Mouse (Mus musculus) left cerebral cortex, adult 8-10 months (tissue): ENCODE measurements around the gene Olfr196. TPM values are rescaled to one million over a fixed set of nuclear protein-coding genes. Genes with fewer than 3 reads are reported as not detected.
"Not testable (repeated sequence)": the region's sequence is repeated elsewhere in the genome, so short reads cannot be mapped to it uniquely, and the experiment has no call there.

Experiments
- DNase-seq, 2 experiments: peaks; one replicate each; pipeline ENCODE4 v3.0.0; 2022; ENCODE audit warnings: low spot score in 2 of 2
- total RNA-seq, 4 experiments: library from RNA; stranded (reverse); gene quantifications; 2 replicates each; pipeline ENCODE4 v1.2.4; 2022

The Olfr196 gene
- total RNA-seq: not detected

DNA sequence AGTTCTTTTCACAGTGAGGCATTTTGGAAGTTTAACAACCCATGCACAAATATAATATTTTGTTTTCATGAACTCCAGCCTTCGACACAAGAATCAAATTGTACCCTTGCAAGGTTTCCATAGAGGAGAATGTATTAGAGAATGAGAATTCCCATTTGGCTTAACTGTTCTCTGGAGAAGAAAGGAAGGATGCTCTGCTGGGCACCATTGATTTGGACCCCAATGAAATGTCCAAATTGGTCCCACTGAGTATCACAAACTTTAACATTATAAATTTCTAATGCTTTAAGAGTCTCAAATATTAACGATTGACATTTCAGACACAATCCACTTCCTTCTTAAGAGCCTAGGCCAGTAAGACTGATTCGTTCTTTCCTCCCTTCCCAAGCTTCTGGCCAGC is at the start of gene Olfr196:
Gene Olfr196 (minus strand): TSS at position 101 of the 400 bp plus-strand sequence.
- DNase-seq: no peak

DNA sequence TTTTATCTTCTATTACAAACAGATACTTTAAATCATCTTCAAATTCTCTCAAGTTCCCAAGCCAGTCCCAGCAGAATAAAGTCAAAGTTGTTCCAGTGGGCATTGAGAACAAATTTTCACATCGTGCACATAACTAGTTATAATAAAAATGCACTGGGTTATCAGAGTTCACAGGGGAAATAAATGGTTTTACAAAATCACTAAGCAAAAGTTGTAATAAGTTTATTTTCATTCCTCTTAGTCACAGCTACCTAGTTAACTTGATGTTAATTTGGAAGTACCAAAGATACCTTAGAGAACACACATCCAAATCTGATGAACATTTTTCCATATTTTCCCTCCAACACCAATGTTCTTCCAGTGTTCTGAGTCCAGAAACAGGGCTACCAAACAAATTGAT is 49.4 kb upstream of the Olfr196 start, which contains the start of gene Olfr199:
Gene Olfr199 (minus strand): TSS at position 101 of the 400 bp plus-strand sequence.
- not testable (repeated sequence) for DNase-seq

DNA sequence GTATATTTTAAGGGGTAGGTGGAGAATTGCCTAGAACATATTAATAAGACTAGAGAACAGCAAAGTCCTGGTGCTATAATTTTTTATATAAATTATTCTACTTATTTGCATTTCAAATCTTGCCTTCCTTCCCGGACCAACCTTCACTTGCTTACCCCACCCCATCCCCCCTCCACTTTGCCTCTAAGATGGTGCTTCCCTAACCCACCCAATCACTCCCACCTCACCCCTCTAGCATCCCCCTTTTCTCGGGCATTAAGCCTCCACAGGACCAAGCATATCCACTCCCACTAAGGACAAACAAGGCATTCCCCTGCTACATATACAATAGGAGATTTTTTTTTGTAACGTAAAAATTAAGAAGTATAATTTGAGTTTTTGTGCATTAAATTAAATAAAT is 47.6 kb upstream of the Olfr196 start:
- not testable (repeated sequence) for DNase-seq

DNA sequence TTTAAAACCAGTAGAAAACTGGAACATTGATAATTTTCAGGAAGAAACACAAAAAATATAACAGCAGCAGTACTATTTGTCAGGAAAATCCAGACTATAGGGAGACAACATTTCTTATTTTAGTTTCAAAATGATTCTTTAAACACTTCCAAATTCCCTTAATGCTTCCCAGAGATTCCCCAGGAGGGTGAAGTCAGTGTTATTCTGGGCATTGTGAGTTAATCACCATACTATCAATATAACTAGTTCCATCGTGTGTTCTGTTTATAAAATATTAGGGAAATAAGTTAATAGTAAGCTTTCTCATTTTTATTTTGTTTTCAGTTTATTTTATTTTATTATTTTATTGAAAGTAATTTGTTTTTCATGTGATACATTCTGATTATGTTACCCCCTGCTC is 33.2 kb upstream of the Olfr196 start, which contains the start of gene Olfr198:
Gene Olfr198 (minus strand): TSS at position 101 of the 400 bp plus-strand sequence.
- not testable (repeated sequence) for DNase-seq

DNA sequence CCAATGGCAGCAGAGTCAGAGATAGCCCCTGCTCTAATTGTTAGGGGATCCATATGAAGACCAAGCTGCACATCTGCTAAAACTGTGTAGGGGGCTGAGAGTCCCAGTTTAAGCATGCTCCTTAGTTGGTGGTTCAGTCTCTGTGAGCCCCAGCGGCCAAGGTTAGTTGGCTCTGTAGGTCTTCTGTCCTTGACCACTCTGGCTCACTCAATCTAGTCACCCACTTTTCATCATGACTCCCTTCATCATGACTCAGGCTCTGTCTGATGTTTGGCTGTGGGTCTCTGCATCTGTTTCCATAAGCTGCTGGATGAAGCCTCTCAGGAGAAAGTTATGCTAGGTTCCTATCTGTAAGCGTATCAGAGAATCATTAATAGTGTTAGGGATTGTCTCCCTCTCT is 18.3 kb downstream of the Olfr196 start:
- no peak for DNase-seq

DNA sequence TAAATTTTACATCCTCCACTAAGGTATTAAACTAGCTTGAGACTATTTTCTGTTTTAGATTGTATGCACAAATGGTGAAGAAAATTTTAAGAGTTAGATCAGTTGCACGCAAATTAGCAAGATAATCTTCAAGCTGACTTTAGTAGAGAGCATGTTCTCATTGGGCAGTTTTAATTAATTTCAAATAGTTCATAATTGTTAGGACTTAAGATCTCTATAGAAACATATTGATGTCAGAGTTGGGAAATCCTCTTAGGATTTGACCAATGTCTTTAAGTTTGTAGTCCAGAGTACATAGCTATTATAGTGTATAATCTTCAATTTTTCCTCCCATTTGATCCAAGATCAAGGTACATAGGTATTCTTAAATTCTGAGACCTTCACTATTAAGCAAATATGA is 23.5 kb downstream of the Olfr196 start, which contains the start of gene Olfr195:
Gene Olfr195 (plus strand): TSS at position 301 of the 400 bp plus-strand sequence.
- DNase-seq: no peak

DNA sequence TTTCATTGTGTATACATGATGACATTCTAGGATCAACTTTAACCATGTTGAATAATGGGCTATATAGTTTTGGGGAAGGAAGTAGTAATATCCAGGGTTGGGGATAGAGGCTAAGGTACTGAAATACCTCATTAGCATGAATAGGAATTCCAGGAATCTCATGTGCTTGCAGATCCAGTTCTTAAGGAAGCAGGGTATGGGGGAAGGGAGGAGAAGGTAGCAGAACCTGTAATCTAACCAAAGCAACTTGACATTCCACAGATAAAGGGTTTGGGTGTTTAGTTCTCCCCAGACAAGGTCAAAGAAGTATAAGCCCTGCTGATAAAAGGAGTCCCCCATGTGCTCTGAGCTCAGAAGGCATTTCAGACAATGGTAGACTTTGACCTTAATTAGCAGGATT is 29.1 kb downstream of the Olfr196 start:
- no peak for DNase-seq

DNA sequence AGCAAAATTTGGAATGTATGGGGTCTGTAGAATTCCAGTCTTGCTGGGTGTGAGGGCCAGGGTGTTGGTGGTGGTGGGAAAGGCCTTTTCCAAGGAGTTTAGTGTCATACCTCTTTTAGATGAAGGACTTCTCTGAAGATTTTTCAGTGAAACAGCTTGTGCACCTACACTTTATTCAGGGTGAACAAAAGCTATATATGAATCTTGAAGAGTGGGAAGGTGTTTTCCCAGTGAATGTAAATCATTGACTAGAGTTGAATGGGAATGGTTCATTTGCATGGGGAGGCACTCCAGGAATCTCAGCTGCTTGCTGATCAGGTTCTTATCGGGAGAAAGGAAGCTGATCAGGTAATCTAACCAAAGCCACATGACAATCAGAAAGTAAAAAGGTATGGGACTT is 39.5 kb downstream of the Olfr196 start:
- no peak for DNase-seq

DNA sequence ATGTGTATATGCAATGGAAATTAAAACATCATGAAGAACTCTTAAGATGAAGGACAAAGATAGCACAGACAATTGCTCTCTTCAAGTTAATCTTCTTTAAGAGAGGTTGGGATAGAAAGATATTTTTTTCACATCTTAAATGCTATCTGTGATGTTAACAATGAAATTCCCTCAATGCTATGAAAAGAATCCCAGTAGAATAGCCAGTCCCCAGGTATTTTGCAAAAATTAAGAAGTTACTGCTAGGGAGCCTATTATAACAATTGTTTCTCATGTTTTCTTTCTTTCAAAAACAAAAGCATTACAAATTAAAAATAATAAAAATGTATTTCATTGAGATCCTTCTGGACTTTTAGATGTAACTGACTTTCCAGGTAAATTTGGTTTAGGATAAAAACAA is 49.3 kb downstream of the Olfr196 start, which contains the start of gene Olfr194:
Gene Olfr194 (minus strand): TSS at position 101 of the 400 bp plus-strand sequence.
- no peak for DNase-seq

Other genes with a start within 250 kb of the Olfr196 start
- not detected for gene Olfr181, start 241.7 kb downstream of the Olfr196 start, total RNA-seq
- not detected for gene Olfr180, start 241.1 kb downstream of the Olfr196 start, total RNA-seq
- gene Olfr183, start 175.1 kb downstream of the Olfr196 start, total RNA-seq: not detected
- not detected for gene Olfr186, start 140.2 kb downstream of the Olfr196 start, total RNA-seq
- not detected for gene Olfr187, start 130.7 kb downstream of the Olfr196 start, total RNA-seq
- not detected for gene Olfr190, start 92.4 kb downstream of the Olfr196 start, total RNA-seq
- gene Olfr191, start 80.6 kb downstream of the Olfr196 start, total RNA-seq: not detected
- gene Olfr193, start 58.6 kb downstream of the Olfr196 start, total RNA-seq: not detected
- gene Olfr194, start 49.4 kb downstream of the Olfr196 start, total RNA-seq: not detected
- not detected for gene Olfr195, start 23.4 kb downstream of the Olfr196 start, total RNA-seq
- not detected for gene Olfr198, start 33.1 kb upstream of the Olfr196 start, total RNA-seq
- gene Olfr199, start 49.3 kb upstream of the Olfr196 start, total RNA-seq: not detected
- gene Olfr201, start 102.2 kb upstream of the Olfr196 start, total RNA-seq: not detected
- not detected for gene Olfr202, start 116.3 kb upstream of the Olfr196 start, total RNA-seq
- not detected for gene Olfr203, start 128.4 kb upstream of the Olfr196 start, total RNA-seq
- under 1 TPM in 1 of 4 experiments, not detected in 3; 0.13 TPM for gene Olfr204, start 147.8 kb upstream of the Olfr196 start, total RNA-seq
- not detected for gene Olfr205, start 160.7 kb upstream of the Olfr196 start, total RNA-seq
- gene Olfr206, start 178.8 kb upstream of the Olfr196 start, total RNA-seq: not detected
- not detected for gene Olfr209, start 193.5 kb upstream of the Olfr196 start, total RNA-seq
- under 1 TPM in 3 of 4 experiments, not detected in 1; 0.11 to 0.22 (median 0.11) TPM for gene Gabrr3, start 236.9 kb upstream of the Olfr196 start, total RNA-seq